ENCODE assay signal across 15 mouse cellular contexts in genomic region chr17:56020400-56021084, GRCm38 (mm10). TPM values are rescaled to one million over a fixed set of nuclear protein-coding genes. Genes with fewer than 3 reads are reported as not detected.
A peak's percentile ranks its signal among the peaks of the same experiment; 100 is the strongest.
DNase-seq lines count a peak whose midpoint lies in the region; ATAC-seq and TF ChIP-seq lines count a peak whose summit lies in the region.
"Had no signal": no experiment of that assay in that cellular context is flagged by ENCODE, and none has a peak within 500 bp of the region (broad histone marks: within the 10 kb centered on the region; RNA-seq: fewer than 3 reads in every experiment).

No protein-coding gene starts in this region.

- 95% methylated on average over 6 of the region's 6 CpGs for WGBS in midbrain, embryonic 12.5 days
- 92% methylated on average over 6 of the region's 6 CpGs for WGBS in midbrain, embryonic 11.5 days
- 93% methylated on average over 6 of the region's 6 CpGs for WGBS in hindbrain, embryonic 15.5 days
- 83% methylated on average over 6 of the region's 6 CpGs for WGBS in midbrain, postnatal 0 days
- WGBS in kidney, embryonic 14.5 days, result 89% methylated on average over 6 of the region's 6 CpGs

- no peak overlapping the region for H3K4me3 ChIP-seq in midbrain, embryonic 12.5 days
- H3K4me3 ChIP-seq in midbrain, embryonic 11.5 days (ENCODE audit: low read depth, low read length), result no peak overlapping the region
- no peak overlapping the region for H3K4me3 ChIP-seq in hindbrain, embryonic 15.5 days
- no peak overlapping the region for H3K4me3 ChIP-seq in midbrain, postnatal 0 days (ENCODE audit: low read depth, low read length)
- H3K4me3 ChIP-seq in kidney, embryonic 14.5 days (ENCODE audit: low read length), result no peak overlapping the region
- H3K4me3 ChIP-seq: intestine, embryonic 15.5 days had no signal

- peak; percentile 89 for DNase-seq in heart, adult 11 months
- DNase-seq in heart, adult 9 months (ENCODE audit: low spot score in 2 of 2), result no peak
- DNase-seq in midbrain, embryonic 11.5 days (ENCODE audit: low spot score, missing footprints), result no peak
- no peak for DNase-seq in midbrain, postnatal 0 days (ENCODE audit: low spot score)
- DNase-seq: adrenal gland, adult 2 months had no signal

- H3K9ac ChIP-seq in midbrain, embryonic 12.5 days (replicated peaks), result no peak overlapping the region
- no peak overlapping the region for H3K9ac ChIP-seq in midbrain, embryonic 11.5 days (ENCODE audit: low read length)
- H3K9ac ChIP-seq in hindbrain, embryonic 15.5 days, result no peak overlapping the region
- H3K9ac ChIP-seq in midbrain, postnatal 0 days (replicated peaks; ENCODE audit: low read length, poor library complexity, severe bottlenecking), result no peak overlapping the region
- no peak overlapping the region for H3K9ac ChIP-seq in kidney, embryonic 14.5 days (ENCODE audit: low read depth, low read length)
- H3K9ac ChIP-seq: intestine, embryonic 15.5 days had no signal

- H3K9me3 ChIP-seq in midbrain, embryonic 12.5 days, result no peaks in the 10 kb centered on the region
- H3K9me3 ChIP-seq in midbrain, embryonic 11.5 days (ENCODE audit: control insufficient read depth, low read length), result no peaks in the 10 kb centered on the region
- H3K9me3 ChIP-seq in hindbrain, embryonic 15.5 days, result no peaks in the 10 kb centered on the region
- H3K9me3 ChIP-seq in midbrain, postnatal 0 days (ENCODE audit: low read length), result no peaks in the 10 kb centered on the region
- no peaks in the 10 kb centered on the region for H3K9me3 ChIP-seq in kidney, embryonic 14.5 days (ENCODE audit: control insufficient read depth, low read length)
- H3K9me3 ChIP-seq: intestine, embryonic 15.5 days had no signal

- no peaks in the 10 kb centered on the region for H3K27me3 ChIP-seq in midbrain, embryonic 12.5 days
- no peaks in the 10 kb centered on the region for H3K27me3 ChIP-seq in midbrain, embryonic 11.5 days (ENCODE audit: control insufficient read depth, insufficient read depth, low read length)
- H3K27me3 ChIP-seq in hindbrain, embryonic 15.5 days, result no peaks in the 10 kb centered on the region
- H3K27me3 ChIP-seq in midbrain, postnatal 0 days (ENCODE audit: insufficient read depth, low read length), result no peaks in the 10 kb centered on the region
- no peaks in the 10 kb centered on the region for H3K27me3 ChIP-seq in kidney, embryonic 14.5 days (ENCODE audit: control insufficient read depth, insufficient read depth, low read length)
- H3K27me3 ChIP-seq: intestine, embryonic 15.5 days; Patski had no signal

- no peak overlapping the region for H3K4me2 ChIP-seq in midbrain, embryonic 12.5 days (replicated peaks)
- no peak overlapping the region for H3K4me2 ChIP-seq in midbrain, embryonic 11.5 days
- H3K4me2 ChIP-seq in hindbrain, embryonic 15.5 days, result no peak overlapping the region
- H3K4me2 ChIP-seq in midbrain, postnatal 0 days (ENCODE audit: low read depth, low read length, poor library complexity, severe bottlenecking), result no peak overlapping the region
- no peak overlapping the region for H3K4me2 ChIP-seq in kidney, embryonic 14.5 days (replicated peaks; ENCODE audit: low read depth, low read length)
- H3K4me2 ChIP-seq: intestine, embryonic 15.5 days; liver, embryonic 11.5 days had no signal

- H3K36me3 ChIP-seq in midbrain, embryonic 12.5 days, result peaks cover 52% of the 10 kb centered on the region
- H3K36me3 ChIP-seq in midbrain, embryonic 11.5 days (ENCODE audit: control insufficient read depth, insufficient read depth, low read length), result peaks cover 21% of the 10 kb centered on the region
- H3K36me3 ChIP-seq in hindbrain, embryonic 15.5 days, result peaks cover 34% of the 10 kb centered on the region
- peaks cover 42% of the 10 kb centered on the region for H3K36me3 ChIP-seq in midbrain, postnatal 0 days (ENCODE audit: insufficient read depth, low read length)
- H3K36me3 ChIP-seq in kidney, embryonic 14.5 days (ENCODE audit: control insufficient read depth, insufficient read depth, low read length), result peaks cover 43% of the 10 kb centered on the region

- ATAC-seq in midbrain, embryonic 12.5 days (ENCODE audit: low FRiP score, low read depth), result no peak
- ATAC-seq in midbrain, embryonic 11.5 days (ENCODE audit: low FRiP score), result no peak
- no peak for ATAC-seq in hindbrain, embryonic 15.5 days (ENCODE audit: low FRiP score, low read depth)
- no peak for ATAC-seq in midbrain, postnatal 0 days (ENCODE audit: low FRiP score)
- no peak for ATAC-seq in erythroblast, adult 5-6 weeks (replicated peaks; ENCODE audit: low FRiP score, poor library complexity, severe bottlenecking)
- ATAC-seq in kidney, embryonic 14.5 days (ENCODE audit: low FRiP score, low TSS enrichment), result no peak
- ATAC-seq: intestine, embryonic 15.5 days; lung, postnatal 0 days; Patski had no signal

- TF ChIP-seq CTCF in midbrain, postnatal 0 days (IDR thresholded peaks at IDR 0.05), result no peak

- 0 out of 2 replicates have a peak overlapping the region, but pooled peaks have one; percentile 8 for H3K27ac ChIP-seq in midbrain, embryonic 12.5 days (replicated peaks)
- no peak overlapping the region for H3K27ac ChIP-seq in midbrain, embryonic 11.5 days (ENCODE audit: low read depth, low read length)
- H3K27ac ChIP-seq in hindbrain, embryonic 15.5 days (replicated peaks), result peak overlapping the region; percentile 54
- peak overlapping the region; percentile 47; the same call in 1 of the 2 replicates for H3K27ac ChIP-seq in midbrain, postnatal 0 days (ENCODE audit: low read depth, low read length)
- no peak overlapping the region for H3K27ac ChIP-seq in kidney, embryonic 14.5 days (ENCODE audit: low read depth, low read length)
- H3K27ac ChIP-seq: intestine, embryonic 15.5 days had no signal

- peaks cover 10% of the 10 kb centered on the region; the same call in 1 of the 2 replicates for H3K4me1 ChIP-seq in midbrain, embryonic 12.5 days
- peaks cover 7% of the 10 kb centered on the region for H3K4me1 ChIP-seq in midbrain, embryonic 11.5 days (ENCODE audit: control insufficient read depth, insufficient read depth, low read length)
- peaks cover 29% of the 10 kb centered on the region for H3K4me1 ChIP-seq in hindbrain, embryonic 15.5 days (replicated peaks)
- H3K4me1 ChIP-seq in midbrain, postnatal 0 days (ENCODE audit: insufficient read depth, low read length), result 0 out of 2 replicates have a peak, but pooled peaks cover 3% of the 10 kb centered on the region
- peaks cover 12% of the 10 kb centered on the region for H3K4me1 ChIP-seq in kidney, embryonic 14.5 days (ENCODE audit: control insufficient read depth, insufficient read depth, low read length)

RNA-seq across cellular contexts. Expression of gene Mpnd, which starts 15.0 kb away (rescaled TPM):
- polyA plus RNA-seq in midbrain, embryonic 12.5 days (2016; fragmentation: Nextera tagmentation; extraction: Ambion mirVana), result 195 and 205 TPM in 2 replicates
- 146 and 158 TPM in 2 replicates for polyA plus RNA-seq in midbrain, embryonic 11.5 days (2014; fragmentation: Nextera tagmentation; extraction: Ambion mirVana)
- 145 and 149 TPM in 2 replicates for polyA plus RNA-seq in hindbrain, embryonic 15.5 days (2015; fragmentation: Nextera tagmentation; extraction: Ambion mirVana)
- 145 and 293 TPM in 2 replicates for total RNA-seq in midbrain, postnatal 0 days (2014; rRNA removed)
- 91.6 and 99.2 TPM in 2 replicates for polyA plus RNA-seq in midbrain, postnatal 0 days (2015; fragmentation: Nextera tagmentation; extraction: Ambion mirVana)
- 3.3 and 5.4 TPM in 2 replicates for total RNA-seq in erythroblast, adult 5-6 weeks (2015; ENCODE audit: low replicate concordance)
- total RNA-seq in erythroblast, adult 5-6 weeks (2017; ENCODE audit: low replicate concordance), result 6.1 and 7.8 TPM in 2 replicates
- polyA plus RNA-seq in kidney, embryonic 14.5 days (2014; fragmentation: Nextera tagmentation; extraction: Ambion mirVana), result 110 and 112 TPM in 2 replicates

RNA-seq across cellular contexts. Expression of gene Stap2, which starts 15.2 kb away (rescaled TPM):
- 4.7 and 5.7 TPM in 2 replicates for polyA plus RNA-seq in midbrain, embryonic 12.5 days (2016; fragmentation: Nextera tagmentation; extraction: Ambion mirVana)
- polyA plus RNA-seq in midbrain, embryonic 11.5 days (2014; fragmentation: Nextera tagmentation; extraction: Ambion mirVana), result 3.6 and 4.5 TPM in 2 replicates
- polyA plus RNA-seq in hindbrain, embryonic 15.5 days (2015; fragmentation: Nextera tagmentation; extraction: Ambion mirVana), result 6.2 and 6.5 TPM in 2 replicates
- total RNA-seq in midbrain, postnatal 0 days (2014; rRNA removed), result 1.8 and 2.4 TPM in 2 replicates
- 4.3 TPM in 2 replicates for polyA plus RNA-seq in midbrain, postnatal 0 days (2015; fragmentation: Nextera tagmentation; extraction: Ambion mirVana)
- not detected in 2 replicates for total RNA-seq in erythroblast, adult 5-6 weeks (2015; ENCODE audit: low replicate concordance)
- total RNA-seq in erythroblast, adult 5-6 weeks (2017; ENCODE audit: low replicate concordance), result 1.3 TPM in 1 of 2 replicates, not detected in the other
- 13.7 and 14.6 TPM in 2 replicates for polyA plus RNA-seq in kidney, embryonic 14.5 days (2014; fragmentation: Nextera tagmentation; extraction: Ambion mirVana)

RNA-seq across cellular contexts. Expression of gene Sh3gl1, which starts 15.9 kb away (rescaled TPM):
- 131 and 138 TPM in 2 replicates for polyA plus RNA-seq in midbrain, embryonic 12.5 days (2016; fragmentation: Nextera tagmentation; extraction: Ambion mirVana)
- 106 and 118 TPM in 2 replicates for polyA plus RNA-seq in midbrain, embryonic 11.5 days (2014; fragmentation: Nextera tagmentation; extraction: Ambion mirVana)
- 108 and 111 TPM in 2 replicates for polyA plus RNA-seq in hindbrain, embryonic 15.5 days (2015; fragmentation: Nextera tagmentation; extraction: Ambion mirVana)
- total RNA-seq in midbrain, postnatal 0 days (2014; rRNA removed), result 64.1 and 71.4 TPM in 2 replicates
- polyA plus RNA-seq in midbrain, postnatal 0 days (2015; fragmentation: Nextera tagmentation; extraction: Ambion mirVana), result 83.2 and 84.8 TPM in 2 replicates
- 7.5 and 10.9 TPM in 2 replicates for total RNA-seq in erythroblast, adult 5-6 weeks (2015; ENCODE audit: low replicate concordance)
- 10.0 and 11.4 TPM in 2 replicates for total RNA-seq in erythroblast, adult 5-6 weeks (2017; ENCODE audit: low replicate concordance)
- polyA plus RNA-seq in kidney, embryonic 14.5 days (2014; fragmentation: Nextera tagmentation; extraction: Ambion mirVana), result 145 and 155 TPM in 2 replicates

RNA-seq across cellular contexts. Expression of gene Chaf1a, which starts 19.7 kb away (rescaled TPM):
- polyA plus RNA-seq in midbrain, embryonic 12.5 days (2016; fragmentation: Nextera tagmentation; extraction: Ambion mirVana), result 32.5 and 34.5 TPM in 2 replicates
- 20.7 and 24.7 TPM in 2 replicates for polyA plus RNA-seq in midbrain, embryonic 11.5 days (2014; fragmentation: Nextera tagmentation; extraction: Ambion mirVana)
- 7.6 and 7.8 TPM in 2 replicates for polyA plus RNA-seq in hindbrain, embryonic 15.5 days (2015; fragmentation: Nextera tagmentation; extraction: Ambion mirVana)
- 2.7 and 3.1 TPM in 2 replicates for total RNA-seq in midbrain, postnatal 0 days (2014; rRNA removed)
- polyA plus RNA-seq in midbrain, postnatal 0 days (2015; fragmentation: Nextera tagmentation; extraction: Ambion mirVana), result 2.4 and 2.8 TPM in 2 replicates
- 6.1 and 16.3 TPM in 2 replicates for total RNA-seq in erythroblast, adult 5-6 weeks (2015; ENCODE audit: low replicate concordance)
- total RNA-seq in erythroblast, adult 5-6 weeks (2017; ENCODE audit: low replicate concordance), result 18.5 and 25.2 TPM in 2 replicates
- 14.1 and 25.4 TPM in 2 replicates for polyA plus RNA-seq in kidney, embryonic 14.5 days (2014; fragmentation: Nextera tagmentation; extraction: Ambion mirVana)

RNA-seq across cellular contexts. Expression of gene Fsd1, which starts 34.2 kb away (rescaled TPM):
- polyA plus RNA-seq in midbrain, embryonic 12.5 days (2016; fragmentation: Nextera tagmentation; extraction: Ambion mirVana), result 89.8 and 98.3 TPM in 2 replicates
- polyA plus RNA-seq in midbrain, embryonic 11.5 days (2014; fragmentation: Nextera tagmentation; extraction: Ambion mirVana), result 61.2 and 65.6 TPM in 2 replicates
- polyA plus RNA-seq in hindbrain, embryonic 15.5 days (2015; fragmentation: Nextera tagmentation; extraction: Ambion mirVana), result 193 and 215 TPM in 2 replicates
- 122 and 129 TPM in 2 replicates for total RNA-seq in midbrain, postnatal 0 days (2014; rRNA removed)
- polyA plus RNA-seq in midbrain, postnatal 0 days (2015; fragmentation: Nextera tagmentation; extraction: Ambion mirVana), result 188 and 225 TPM in 2 replicates
- total RNA-seq in erythroblast, adult 5-6 weeks (2015; ENCODE audit: low replicate concordance), result not detected in 2 replicates
- total RNA-seq in erythroblast, adult 5-6 weeks (2017; ENCODE audit: low replicate concordance), result not detected in 2 replicates
- polyA plus RNA-seq in kidney, embryonic 14.5 days (2014; fragmentation: Nextera tagmentation; extraction: Ambion mirVana), result 20.7 and 25.7 TPM in 2 replicates
- total RNA-seq: granulocyte monocyte progenitor cell, adult 5-6 weeks; neutrophil, adult 5-6 weeks had no signal

Comparison
In these comparisons a context has a peak if more than half of its experiments do, and no peak if none do; other contexts are left out.
1. H3K27ac ChIP-seq: peak in midbrain, embryonic 12.5 days (single experiment), hindbrain, embryonic 15.5 days (single experiment) and midbrain, postnatal 0 days (single experiment); none in midbrain, embryonic 11.5 days (single experiment) and kidney, embryonic 14.5 days (single experiment).